In the genomic region with DNA sequence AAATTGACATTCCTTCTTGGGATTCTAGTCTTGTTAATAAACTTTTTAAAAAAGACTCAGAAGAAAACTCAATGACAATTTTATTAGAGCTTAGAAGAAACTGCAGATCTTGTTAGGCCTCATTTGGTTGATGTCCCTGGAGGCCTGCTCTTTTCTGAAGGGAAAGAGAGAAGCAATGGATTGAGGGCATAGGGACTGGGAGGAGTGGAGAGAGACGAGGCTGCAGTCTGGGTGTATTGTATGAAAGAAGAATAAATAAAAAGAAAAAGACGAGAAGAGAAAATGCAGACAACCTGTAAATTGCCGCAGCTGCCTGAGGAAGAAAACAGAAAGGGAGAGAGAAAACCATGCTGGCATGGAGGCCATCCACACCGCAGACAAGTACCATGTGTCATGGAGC, we compare ENCODE assay signal across 28 mouse cellular contexts. TPM values are rescaled to one million over a fixed set of nuclear protein-coding genes. Genes with fewer than 3 reads are reported as not detected.
"Had no signal": no experiment of that assay in that cellular context is flagged by ENCODE, and none has a peak within 500 bp of the region (broad histone marks: within the 10 kb centered on the region; RNA-seq: fewer than 3 reads in every experiment).

No protein-coding gene starts in this region.

- H3K36me3 ChIP-seq: embryonic facial prominence, embryonic 10.5 days; embryonic facial prominence, embryonic 12.5 days; embryonic facial prominence, embryonic 13.5 days; embryonic facial prominence, embryonic 15.5 days; forebrain, embryonic 10.5 days; forebrain, embryonic 12.5 days; forebrain, embryonic 15.5 days had no signal

- H3K27ac ChIP-seq: embryonic facial prominence, embryonic 10.5 days; embryonic facial prominence, embryonic 12.5 days; embryonic facial prominence, embryonic 13.5 days; embryonic facial prominence, embryonic 15.5 days; forebrain, embryonic 10.5 days; forebrain, embryonic 12.5 days; forebrain, embryonic 13.5 days; forebrain, embryonic 15.5 days; gastrocnemius, adult 2 months; heart, adult 2 months had no signal

- ATAC-seq: forebrain, embryonic 13.5 days; forebrain, embryonic 14.5 days; forebrain, embryonic 15.5 days; forebrain, embryonic 16.5 days; forebrain, postnatal 0 days had no signal

- H3K27me3 ChIP-seq: embryonic facial prominence, embryonic 12.5 days; embryonic facial prominence, embryonic 13.5 days; embryonic facial prominence, embryonic 15.5 days; forebrain, embryonic 12.5 days; forebrain, embryonic 13.5 days; forebrain, embryonic 15.5 days had no signal

- DNase-seq: cerebellum, adult 2 months; cerebellum, adult 8-10 months; cerebellum, adult 9-10 months; cerebellum, adult 9-11 months; cerebellum, postnatal 10 days; cerebellum, postnatal 14 days; cerebellum, postnatal 25 days; cerebellum, postnatal 36 days; embryo, embryonic 11 days; forebrain, postnatal 0 days; gastrocnemius, adult 2 months; gastrocnemius, postnatal 10 days; gastrocnemius, postnatal 14 days; gastrocnemius, postnatal 25 days; gastrocnemius, postnatal 36 days; heart, adult 18-20 months; heart, adult 2 months had no signal

- H3K9me3 ChIP-seq: embryonic facial prominence, embryonic 10.5 days; embryonic facial prominence, embryonic 12.5 days; embryonic facial prominence, embryonic 13.5 days; embryonic facial prominence, embryonic 15.5 days; forebrain, embryonic 10.5 days; forebrain, embryonic 12.5 days; forebrain, embryonic 13.5 days; forebrain, embryonic 15.5 days had no signal

- H3K4me3 ChIP-seq: embryonic facial prominence, embryonic 10.5 days; embryonic facial prominence, embryonic 12.5 days; embryonic facial prominence, embryonic 13.5 days; embryonic facial prominence, embryonic 15.5 days; erythroblast, embryonic 14.5 days; forebrain, embryonic 10.5 days; forebrain, embryonic 12.5 days; forebrain, embryonic 13.5 days; forebrain, embryonic 15.5 days; gastrocnemius, adult 2 months; heart, adult 2 months had no signal

- H3K4me1 ChIP-seq: embryonic facial prominence, embryonic 10.5 days; embryonic facial prominence, embryonic 12.5 days; embryonic facial prominence, embryonic 13.5 days; embryonic facial prominence, embryonic 15.5 days; forebrain, embryonic 10.5 days; forebrain, embryonic 12.5 days; forebrain, embryonic 13.5 days; forebrain, embryonic 15.5 days had no signal

- H3K4me2 ChIP-seq: embryonic facial prominence, embryonic 12.5 days; embryonic facial prominence, embryonic 13.5 days; embryonic facial prominence, embryonic 15.5 days; forebrain, embryonic 12.5 days; forebrain, embryonic 13.5 days; forebrain, embryonic 15.5 days had no signal

- H3K9ac ChIP-seq: embryonic facial prominence, embryonic 12.5 days; embryonic facial prominence, embryonic 13.5 days; embryonic facial prominence, embryonic 15.5 days; forebrain, embryonic 12.5 days; forebrain, embryonic 13.5 days; forebrain, embryonic 15.5 days; forebrain, postnatal 0 days had no signal

RNA-seq across cellular contexts. Expression of a gene that starts 11.7 kb away (rescaled TPM):
- polyA plus RNA-seq: erythroblast, embryonic 14.5 days had no signal
